Mouse (Mus musculus) G1E (cell line): ENCODE measurements at regions not wholly inside any gene's neighbourhood (a gene's known extent, or its start where the extent isn't known, plus 50 kb on each side); places are given as distances from the start of the nearest gene placed in this dataset.
"Not testable (repeated sequence)": the region's sequence is repeated elsewhere in the genome, so short reads cannot be mapped to it uniquely, and the experiment has no call there.

Experiments used
- ATAC-seq: 2 replicates; pipeline ENCODE4 v1.8.0; 2016; ENCODE audit warnings: mild to moderate bottlenecking; ENCODE audit not compliant: insufficient number of reproducible peaks, poor library complexity, low FRiP score, severe bottlenecking; ENCODE audit errors: extremely low read depth
- DNase-seq: peaks from one replicate; pipeline ENCODE4 v3.0.0; 2012; ENCODE audit warnings: low spot score
- H3K27me3 ChIP-seq: 2 replicates; pipeline ENCODE4 v1.6.1; 2012; ENCODE audit warnings: mild to moderate bottlenecking, low read length, inconsistent platforms; ENCODE audit not compliant: insufficient read depth
- H3K36me3 ChIP-seq: replicated peaks from 2 replicates; pipeline ENCODE3; 2012; ENCODE audit warnings: mild to moderate bottlenecking, inconsistent platforms
- H3K4me1 ChIP-seq: 2 replicates; pipeline ENCODE4 v1.6.1; 2012; ENCODE audit warnings: low read depth, low read length, inconsistent platforms, mixed read lengths; ENCODE audit not compliant: insufficient read depth
- H3K4me3 ChIP-seq: 2 replicates; pipeline ENCODE4 v1.5.1; 2012; ENCODE audit warnings: low read depth, mild to moderate bottlenecking, inconsistent platforms, low read length, moderate library complexity, mixed read lengths
- H3K9me3 ChIP-seq: replicated peaks from 2 replicates; pipeline ENCODE4 v1.6.1; 2012; ENCODE audit warnings: inconsistent platforms
- CTCF ChIP-seq: IDR thresholded peaks from 2 replicates; pipeline ENCODE4 v1.5.1; 2012; ENCODE audit warnings: low read depth, low read length, inconsistent platforms, mixed read lengths
- GATA1 ChIP-seq: IDR thresholded peaks from 2 replicates; pipeline ENCODE4 v1.6.1; 2012; ENCODE audit warnings: borderline replicate concordance, low read length, inconsistent platforms, mixed read lengths
- GATA2 ChIP-seq: IDR thresholded peaks from 2 replicates; pipeline ENCODE4 v1.6.1; 2012; ENCODE audit warnings: low read depth, low read length, inconsistent platforms, borderline replicate concordance
- POLR2AphosphoS5 ChIP-seq: IDR thresholded peaks from 2 replicates; pipeline ENCODE4 v1.6.1; 2012; ENCODE audit warnings: low read depth, low read length, inconsistent platforms; ENCODE audit not compliant: insufficient replicate concordance
- TAL1 ChIP-seq: conservative IDR thresholded peaks from 2 replicates; pipeline ENCODE4 v1.6.1; 2012; ENCODE audit warnings: low read depth, low read length, inconsistent platforms, mixed read lengths

DNA sequence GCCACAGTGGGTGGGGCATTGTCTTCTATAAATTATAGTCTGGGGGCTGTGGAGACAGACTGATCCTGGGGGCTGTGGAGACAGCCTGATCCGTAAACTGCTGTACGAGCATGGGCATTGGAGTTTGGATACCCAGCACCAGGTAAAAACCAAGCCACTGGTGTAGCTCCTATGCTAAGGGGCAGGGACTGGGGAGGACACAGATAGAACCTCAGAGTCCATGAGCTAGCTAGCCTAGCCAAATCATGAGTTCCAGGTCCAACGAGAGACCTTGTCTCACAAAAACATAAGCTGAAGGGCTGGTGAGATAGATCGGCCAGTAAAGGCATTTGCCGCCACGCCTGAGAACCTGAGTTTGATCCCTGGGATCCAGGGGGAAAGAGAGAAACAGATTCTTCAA, 205.8 kb upstream of the Sesn3 start:
- ATAC-seq (no peak), DNase-seq (no peak)
- Histone ChIP-seq H3K4me3 (no peak overlapping the region), H3K36me3 (no peaks in the 10 kb centered on the region), H3K4me1 (no peaks in the 10 kb centered on the region), H3K9me3 (peaks cover 7% of the 10 kb centered on the region), H3K27me3 (no peaks in the 10 kb centered on the region)
- TF ChIP-seq GATA2 = no peak
- no peak for TF ChIP-seq POLR2AphosphoS5
- TF ChIP-seq TAL1 = no peak
- TF ChIP-seq GATA1 = no peak
- TF ChIP-seq CTCF = no peak

DNA sequence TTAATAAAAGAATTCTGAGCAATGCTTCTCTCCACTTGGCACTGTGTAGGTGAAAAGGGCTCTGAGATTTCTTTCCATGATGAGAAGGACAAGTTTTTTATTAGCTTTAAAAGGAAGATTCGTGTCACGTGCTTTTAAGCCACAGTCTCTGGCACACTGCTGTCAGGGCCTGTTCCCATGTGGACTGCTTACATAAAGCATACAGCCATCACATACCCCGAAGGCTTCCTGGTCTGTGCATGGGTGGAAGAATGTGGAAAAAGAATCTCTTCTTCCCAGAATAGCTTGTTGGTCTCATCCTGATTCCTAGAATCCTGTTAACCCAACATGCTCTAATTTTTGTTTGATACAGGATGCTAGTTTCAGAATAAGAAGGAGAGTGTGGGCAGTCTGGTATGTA, 205.1 kb upstream of the Sesn3 start:
- ATAC-seq (no peak), DNase-seq (no peak)
- Histone ChIP-seq H3K9me3 (peaks cover 7% of the 10 kb centered on the region), H3K36me3 (no peaks in the 10 kb centered on the region), H3K4me1 (no peaks in the 10 kb centered on the region), H3K4me3 (no peak overlapping the region), H3K27me3 (no peaks in the 10 kb centered on the region)
- TF ChIP-seq CTCF (no peak), GATA1 (no peak), POLR2AphosphoS5 (no peak), GATA2 (no peak), TAL1 (no peak)

DNA sequence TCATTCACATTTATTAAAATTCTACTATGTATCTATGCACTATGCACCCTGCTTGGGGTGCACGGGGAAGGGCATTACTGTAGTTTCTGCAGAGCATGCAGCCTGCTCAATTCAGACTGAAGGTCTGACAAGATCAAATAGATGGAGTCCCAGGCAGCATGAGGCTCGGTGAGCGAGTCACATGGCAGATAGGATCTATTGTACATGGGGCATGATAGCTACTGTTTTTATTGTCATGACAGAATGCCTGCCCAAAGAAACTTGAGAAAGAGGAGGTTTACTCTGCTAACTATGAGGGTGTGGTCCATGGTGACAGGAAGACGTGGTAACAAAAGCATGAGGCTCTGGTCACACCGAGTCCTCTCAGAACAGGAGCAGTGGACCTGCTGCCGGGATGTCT, 203.1 kb upstream of the Sesn3 start:
- Histone ChIP-seq H3K4me1 (no peaks in the 10 kb centered on the region), H3K4me3 (no peak overlapping the region), H3K9me3 (no peaks in the 10 kb centered on the region), H3K36me3 (no peaks in the 10 kb centered on the region), H3K27me3 (no peaks in the 10 kb centered on the region)
- DNase-seq (no peak), ATAC-seq (no peak)
- TF ChIP-seq GATA1 (no peak), GATA2 (no peak), POLR2AphosphoS5 (no peak), CTCF (no peak), TAL1 (no peak)

DNA sequence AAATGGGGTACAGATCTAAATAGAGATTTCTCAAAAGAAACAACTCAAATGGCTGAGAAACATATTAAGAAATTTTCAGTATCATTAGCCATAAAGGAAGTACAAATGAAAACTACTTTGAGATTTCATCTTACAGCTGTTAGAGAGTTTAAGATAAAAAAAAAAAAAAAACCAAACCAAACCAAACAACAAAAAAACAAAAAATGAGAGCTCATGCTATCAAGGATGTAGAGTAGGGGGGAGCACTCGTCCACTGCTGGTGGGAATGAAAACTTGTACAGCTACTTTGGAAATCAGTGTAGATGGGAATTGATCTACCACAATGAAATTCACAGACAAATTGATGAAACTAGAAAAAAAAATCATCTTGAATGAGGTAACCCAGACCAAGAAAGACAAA, 201.9 kb upstream of the Sesn3 start:
- no peak for ATAC-seq
- Histone ChIP-seq H3K4me3 (no peak overlapping the region), H3K36me3 (no peaks in the 10 kb centered on the region), H3K27me3 (no peaks in the 10 kb centered on the region), H3K4me1 (no peaks in the 10 kb centered on the region), H3K9me3 (no peaks in the 10 kb centered on the region)
- TF ChIP-seq GATA2 (no peak), POLR2AphosphoS5 (no peak), GATA1 (no peak), CTCF (no peak), TAL1 (no peak)
- no peak for DNase-seq

DNA sequence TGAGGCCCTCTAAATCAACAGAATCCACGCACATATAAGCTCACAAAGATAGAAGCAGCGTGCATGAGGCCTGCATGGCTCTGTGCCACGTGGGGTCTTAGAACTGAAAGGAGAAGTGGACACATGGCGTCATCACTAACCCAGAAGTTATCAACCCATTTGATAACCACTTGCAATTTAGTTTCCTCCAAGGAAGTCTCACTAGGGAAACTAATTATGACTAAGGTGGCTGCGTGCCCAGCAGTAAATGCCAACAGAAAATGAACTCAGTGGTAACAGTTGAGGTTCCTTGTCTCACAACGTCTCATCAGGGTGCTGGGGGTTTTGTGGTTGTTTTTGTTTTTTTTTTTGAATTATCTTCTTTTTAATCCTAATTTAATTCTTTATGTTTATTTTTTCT, 200.6 kb upstream of the Sesn3 start:
- H3K4me3 ChIP-seq = no peak overlapping the region
- no peak for ATAC-seq
- DNase-seq = no peak
- no peak for TF ChIP-seq GATA1
- no peak for TF ChIP-seq CTCF
- no peak for TF ChIP-seq GATA2
- no peak for TF ChIP-seq POLR2AphosphoS5
- no peak for TF ChIP-seq TAL1
- H3K4me1 ChIP-seq = no peaks in the 10 kb centered on the region
- no peaks in the 10 kb centered on the region for H3K36me3 ChIP-seq
- H3K9me3 ChIP-seq = no peaks in the 10 kb centered on the region
- H3K27me3 ChIP-seq = no peaks in the 10 kb centered on the region

DNA sequence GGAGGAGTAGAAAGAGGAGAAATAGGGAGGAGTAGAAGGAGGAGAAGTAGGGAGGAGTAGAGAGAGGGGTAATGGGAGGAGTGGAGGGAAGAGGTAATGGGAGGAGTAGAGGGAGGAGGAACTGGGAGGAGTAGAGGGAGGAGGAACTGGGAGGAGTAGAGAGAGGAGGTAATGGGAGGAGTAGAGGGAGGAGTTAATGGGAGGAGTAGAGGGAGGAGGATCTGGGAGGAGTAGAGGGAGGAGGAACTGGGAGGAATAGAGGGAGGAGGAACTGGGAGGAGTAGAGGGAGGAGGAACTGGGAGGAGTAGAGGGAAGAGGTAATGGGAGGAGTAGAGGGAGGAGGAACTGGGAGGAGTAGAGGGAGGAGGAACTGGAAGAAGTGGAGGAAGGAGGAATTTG, 200.0 kb upstream of the Sesn3 start:
- ATAC-seq, H3K4me3 ChIP-seq: not testable (repeated sequence)

DNA sequence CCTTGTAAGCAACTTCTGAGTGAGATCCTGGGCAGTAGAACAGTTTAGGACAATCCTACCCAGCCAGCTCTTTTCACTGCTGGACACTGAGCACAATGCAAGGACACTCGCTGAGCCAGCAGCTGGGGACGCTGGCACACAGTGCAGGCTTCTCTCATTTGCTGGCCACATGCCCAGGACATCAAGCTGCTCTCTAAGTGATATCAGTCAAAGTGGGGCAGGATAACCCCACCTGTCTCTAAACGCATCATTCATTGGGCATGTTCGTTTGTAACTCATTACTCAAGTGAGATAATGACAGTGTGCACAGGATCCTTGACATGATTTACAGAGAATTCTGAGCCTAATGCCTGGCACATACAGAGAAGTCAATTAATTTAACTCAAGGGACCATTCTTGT, 199.4 kb upstream of the Sesn3 start:
- ATAC-seq (no peak), DNase-seq (no peak)
- H3K4me1 ChIP-seq = no peaks in the 10 kb centered on the region
- no peaks in the 10 kb centered on the region for H3K27me3 ChIP-seq
- TF ChIP-seq CTCF = no peak
- no peak for TF ChIP-seq TAL1
- no peak for TF ChIP-seq GATA2
- TF ChIP-seq POLR2AphosphoS5 = no peak
- TF ChIP-seq GATA1 = no peak
- H3K36me3 ChIP-seq = no peaks in the 10 kb centered on the region
- no peaks in the 10 kb centered on the region for H3K9me3 ChIP-seq
- no peak overlapping the region for H3K4me3 ChIP-seq

More for the DNA sequence above, 200.0 kb upstream of the Sesn3 start:
- H3K9me3 ChIP-seq, H3K27me3 ChIP-seq, H3K4me1 ChIP-seq, DNase-seq, H3K36me3 ChIP-seq: not testable (repeated sequence)
